Mouse (Mus musculus): ENCODE measurements around the gene Gm17364.
A peak's percentile ranks its signal among the peaks of the same experiment; 100 is the strongest.
"Not testable (repeated sequence)": the region's sequence is repeated elsewhere in the genome, so short reads cannot be mapped to it uniquely, and the experiment has no call there.

Gm17364 gene

DNA sequence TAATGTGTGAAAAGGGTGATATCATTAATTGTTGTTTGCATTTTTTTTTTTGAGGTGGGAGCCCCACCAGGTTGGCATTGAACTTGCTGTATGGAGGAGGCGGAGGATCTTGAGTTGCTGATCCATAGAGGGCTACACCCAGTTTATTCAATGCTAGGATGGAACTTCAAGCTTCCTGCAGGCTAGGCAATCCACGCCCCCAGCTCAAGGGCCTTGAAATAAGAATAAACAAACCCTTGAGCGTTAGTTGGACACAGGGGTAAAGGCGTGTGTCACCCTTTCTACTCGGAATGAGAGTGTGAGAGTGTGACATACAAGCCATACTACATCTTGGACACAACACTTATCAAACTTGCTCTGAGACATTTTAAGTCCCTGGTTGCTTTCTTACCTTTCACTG, 22.1 kb downstream of the Gm17364 start:
- DNase-seq (ENCODE audit: low spot score): peak; percentile 32

DNA sequence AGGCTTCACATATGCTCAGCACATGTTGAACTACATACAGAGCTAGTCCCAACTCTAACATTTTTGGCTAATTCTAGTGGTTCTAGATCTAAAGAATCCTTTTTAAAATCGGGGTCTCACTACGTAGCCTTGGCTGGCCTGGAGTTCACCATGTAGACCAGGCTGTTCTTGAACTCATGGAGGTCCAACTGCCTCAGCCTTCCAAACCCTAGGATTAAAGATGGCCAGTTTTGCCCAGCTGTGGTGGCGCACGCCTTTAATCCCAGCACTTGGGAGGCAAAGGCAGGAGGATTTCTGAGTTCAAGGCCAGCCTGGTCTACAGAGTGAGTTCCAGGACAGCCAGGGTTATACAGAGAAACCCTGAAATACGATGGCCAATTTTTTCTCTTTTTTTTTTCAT, 22.5 kb downstream of the Gm17364 start:
- DNase-seq (ENCODE audit: low spot score): not testable (repeated sequence)

GRCm38 (mm10) chr13:41250318-41250981, 23.3 kb downstream of the Gm17364 start:
- peak; percentile 57 for DNase-seq (ENCODE audit: low spot score)

DNA sequence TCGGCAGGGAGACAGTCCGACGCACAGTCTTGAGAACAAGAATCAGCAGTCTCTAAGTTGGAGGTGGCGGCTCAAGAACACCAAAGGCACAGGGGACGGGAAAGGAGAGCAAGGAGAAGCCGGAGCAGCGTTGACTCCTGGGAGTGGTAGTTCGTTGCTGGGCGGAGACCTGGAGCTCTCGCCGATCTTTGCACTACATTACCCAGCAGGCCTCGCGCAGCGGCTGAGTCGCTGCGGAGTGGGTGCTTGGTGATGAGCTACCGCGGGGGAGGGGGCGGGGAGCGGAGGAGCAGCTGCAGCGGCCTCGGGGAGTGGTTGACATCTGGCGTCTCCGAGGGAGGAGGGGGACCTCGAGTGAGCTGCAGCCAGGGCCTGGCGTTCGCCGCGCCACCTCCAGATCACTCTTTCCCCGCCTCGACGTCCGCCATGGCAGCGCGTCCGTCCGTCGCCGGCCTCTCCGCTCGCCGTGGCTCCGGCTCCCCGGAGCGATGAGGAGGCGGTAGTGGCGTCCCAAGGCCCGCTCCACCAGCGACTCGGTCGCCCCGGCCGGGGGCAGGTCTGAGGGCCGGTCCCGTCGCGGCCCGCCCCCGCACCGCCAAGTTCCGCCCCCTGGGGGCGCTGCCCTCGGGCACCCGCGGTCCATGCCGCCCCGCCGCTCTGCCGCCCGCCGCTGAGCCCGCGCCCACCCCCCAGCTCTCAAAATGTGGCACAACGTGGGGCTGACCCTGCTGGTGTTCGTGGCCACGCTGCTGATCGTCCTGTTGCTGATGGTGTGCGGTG, 24.0 kb downstream of the Gm17364 start, which contains the start of gene Smim13:
TSS of gene Smim13 (plus strand) at position 307 of the 780 bp plus-strand sequence.
- DNase-seq (ENCODE audit: low spot score): peak; percentile 97

DNA sequence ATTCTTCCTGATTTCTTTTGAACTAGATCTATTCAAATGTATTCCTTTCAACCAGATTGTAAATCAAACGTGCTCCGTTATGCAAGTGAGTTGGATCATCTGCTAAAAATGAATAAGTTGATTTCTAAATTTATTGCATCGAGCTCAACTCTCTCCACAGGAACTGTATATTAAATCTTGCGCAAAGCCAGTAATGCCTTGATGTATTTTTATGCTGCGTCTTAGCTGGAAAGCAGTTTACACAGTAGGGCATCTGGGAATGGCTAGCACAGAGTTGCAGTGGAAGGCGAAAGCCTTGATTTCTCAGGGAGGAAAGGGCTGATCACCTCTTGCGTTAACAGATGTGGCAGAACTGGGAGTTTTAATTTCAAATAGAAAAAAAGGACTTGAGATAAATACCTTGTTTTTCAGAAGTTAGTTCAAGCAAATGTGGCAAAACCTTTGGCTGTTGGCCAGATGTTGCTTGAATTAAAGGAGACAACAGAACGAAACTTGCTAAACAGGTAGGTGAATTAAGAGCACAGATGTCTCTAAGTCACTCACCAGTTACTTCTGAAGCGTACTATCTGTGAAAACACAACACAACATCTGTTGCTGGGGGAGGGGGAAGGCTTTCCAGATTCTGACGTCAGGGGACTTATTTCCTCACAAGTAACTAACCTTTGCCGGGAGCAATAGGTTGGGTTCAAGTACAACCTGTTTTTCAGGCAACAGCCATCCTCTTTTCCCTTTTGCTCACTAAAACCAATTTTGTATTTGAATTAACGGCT, 24.8 kb downstream of the Gm17364 start:
- DNase-seq (ENCODE audit: low spot score): no peak

GRCm38 (mm10) chr13:41244306-41244830, 29.4 kb downstream of the Gm17364 start:
- DNase-seq (ENCODE audit: low spot score): no peak

DNA sequence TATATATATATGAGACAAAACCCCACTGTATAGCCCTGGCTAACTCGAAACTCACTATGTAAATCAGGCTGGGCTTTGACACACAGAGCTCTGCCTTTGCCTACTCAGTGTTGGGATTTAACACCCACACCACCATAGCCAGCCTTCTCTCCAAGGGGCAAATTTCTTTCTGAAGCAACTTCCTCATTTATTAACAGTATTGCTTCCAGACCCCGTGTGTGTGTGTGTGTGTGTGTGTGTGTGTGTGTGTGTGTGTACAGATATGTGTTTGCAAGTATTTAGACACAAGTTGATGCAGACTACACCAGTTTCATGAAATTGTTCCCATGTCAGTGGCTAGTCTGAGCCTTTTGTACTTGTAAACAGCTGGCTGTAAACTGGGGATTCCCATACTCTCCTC, 32.2 kb downstream of the Gm17364 start:
- DNase-seq (ENCODE audit: low spot score): no peak

GRCm38 (mm10) chr13:41238805-41239130, 35.0 kb downstream of the Gm17364 start:
- DNase-seq (ENCODE audit: low spot score): peak; percentile 42

DNA sequence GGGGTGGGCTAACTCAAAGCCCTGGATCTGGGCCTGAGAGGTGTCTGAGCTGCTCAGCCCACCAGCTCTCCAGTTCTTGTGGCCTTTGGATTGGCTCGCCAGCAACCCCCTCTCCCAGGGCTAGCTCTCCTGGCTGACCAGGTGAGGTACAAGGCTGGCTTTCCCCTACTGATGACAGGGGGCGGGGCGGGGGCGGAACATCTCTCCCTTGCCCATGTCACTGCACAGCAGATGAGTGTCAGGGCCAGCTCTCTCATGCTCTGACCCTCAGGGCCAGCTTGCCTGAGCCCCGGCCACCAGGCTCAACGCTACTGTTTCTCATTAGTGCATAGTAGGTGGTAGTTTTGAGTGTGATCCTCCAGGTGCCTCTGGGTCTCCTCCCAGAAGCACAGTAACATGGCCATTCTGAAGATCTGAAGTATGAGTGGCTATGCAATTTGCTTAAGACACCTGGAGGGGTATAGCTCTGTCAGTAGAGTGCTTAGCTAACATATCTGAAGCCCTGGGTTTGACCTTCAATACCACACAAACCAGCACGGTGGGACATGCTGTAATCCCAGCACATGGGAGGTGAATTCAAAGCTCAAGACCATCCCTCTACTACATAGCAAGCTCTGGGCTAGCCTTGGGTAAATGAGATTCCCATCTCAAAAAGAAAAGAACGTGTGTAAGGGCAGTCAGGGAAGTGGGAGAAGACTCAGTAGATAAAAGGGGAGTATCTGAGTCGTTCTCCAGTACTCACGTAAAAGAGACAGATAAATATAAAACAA, 35.6 kb downstream of the Gm17364 start:
- DNase-seq (ENCODE audit: low spot score): no peak

GRCm38 (mm10) chr13:41235845-41236741, 37.7 kb downstream of the Gm17364 start:
- peak; percentile 81 for DNase-seq (ENCODE audit: low spot score)

DNA sequence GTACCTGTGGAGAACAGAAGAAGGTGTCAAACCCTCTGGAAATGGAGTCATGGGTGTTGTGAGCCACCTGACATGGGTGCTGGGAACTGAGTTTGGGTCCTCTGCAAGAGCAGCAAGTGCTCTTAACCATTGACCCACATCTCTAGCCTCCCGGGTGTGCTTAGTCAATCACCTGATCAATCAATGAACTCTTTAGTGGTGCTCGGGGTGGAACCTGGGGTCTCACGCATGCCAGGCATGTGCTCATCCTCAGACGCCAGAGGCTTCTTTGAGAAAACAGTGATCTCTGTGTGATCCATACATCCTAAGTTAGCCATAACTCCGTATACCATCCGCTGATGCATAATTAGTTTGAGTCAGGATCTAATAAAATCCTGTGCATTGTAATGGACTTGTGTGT, 38.6 kb downstream of the Gm17364 start:
- no peak for DNase-seq (ENCODE audit: low spot score)

- DNase-seq (ENCODE audit: low spot score): no peak
Observed at GRCm38 (mm10) chr13:41233241-41233640, 40.5 kb downstream of the Gm17364 start.

DNA sequence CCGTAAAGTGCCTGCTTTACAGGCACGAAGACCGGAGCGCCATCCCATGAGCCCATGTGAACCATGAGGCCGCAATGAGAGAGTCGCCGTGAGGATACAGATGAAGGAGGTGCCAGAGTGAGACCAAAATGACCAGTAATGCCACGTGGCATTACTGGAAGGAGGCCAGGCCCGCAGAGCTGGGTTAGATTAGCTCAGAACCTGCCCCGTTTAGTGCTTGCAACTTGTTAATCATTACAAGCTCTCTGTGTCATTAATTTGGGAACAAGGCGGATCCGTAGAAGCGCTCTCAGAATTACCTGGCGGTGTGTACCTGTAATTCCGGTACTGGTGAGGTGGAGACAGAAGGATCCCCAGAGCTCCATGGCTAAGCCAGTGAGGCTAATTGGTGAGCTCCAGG, 41.6 kb downstream of the Gm17364 start:
- no peak for DNase-seq (ENCODE audit: low spot score)

DNA sequence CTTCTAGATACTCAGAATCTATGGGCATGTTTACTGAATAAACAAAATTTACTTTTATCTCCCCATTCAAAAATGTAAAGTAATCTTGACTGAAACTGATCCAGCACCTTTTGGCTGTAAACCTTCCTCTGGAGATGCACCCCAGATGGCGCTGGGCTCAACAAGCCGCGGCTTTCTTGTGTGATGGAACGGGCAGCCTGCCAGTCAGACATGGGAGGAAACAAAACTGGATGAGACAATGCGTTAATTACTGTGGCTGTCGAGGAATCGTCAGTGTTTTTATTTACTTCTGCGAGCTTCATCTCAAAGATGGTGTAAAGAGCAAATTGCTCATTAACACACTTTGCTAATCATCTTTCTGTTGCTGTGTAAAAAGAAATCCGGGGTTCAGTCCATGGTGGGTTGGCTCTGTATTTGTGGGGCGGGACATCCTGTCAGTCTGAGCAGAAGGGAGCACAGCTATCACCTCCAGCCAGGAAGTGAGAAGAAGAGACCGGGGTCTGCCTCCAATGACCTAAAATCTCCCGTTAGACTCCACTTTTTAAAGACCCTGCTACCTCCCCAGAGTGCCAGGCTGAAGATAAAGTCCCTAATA, 42.3 kb downstream of the Gm17364 start:
- DNase-seq (ENCODE audit: low spot score): no peak

GRCm38 (mm10) chr13:41230256-41230655, 43.5 kb downstream of the Gm17364 start:
- no peak for DNase-seq (ENCODE audit: low spot score)

GRCm38 (mm10) chr13:41228060-41228459, 45.7 kb downstream of the Gm17364 start:
- no peak for DNase-seq (ENCODE audit: low spot score)

- DNase-seq (ENCODE audit: low spot score): no peak
Observed at GRCm38 (mm10) chr13:41226513-41226912, 47.3 kb downstream of the Gm17364 start.

Measured in yolk sac, embryonic 10.5 days (tissue).